ENCODE assay signal across 8 mouse cellular contexts in genomic region chr7:49778114-49778901, GRCm38 (mm10). TPM values are rescaled to one million over a fixed set of nuclear protein-coding genes. Genes with fewer than 3 reads are reported as not detected.
DNase-seq lines count a peak whose midpoint lies in the region; ATAC-seq and TF ChIP-seq lines count a peak whose summit lies in the region.

Gene Prmt3 (plus strand): TSS chr7:49778346.

- ATAC-seq in activated CD4-positive, CD25-positive, alpha-beta regulatory T cell, adult 4 months = peak; percentile 95
- ATAC-seq in inflammation-experienced regulatory T-cells, adult 6 months = peak; percentile 94
- peak; percentile 94 for ATAC-seq in megakaryocyte-erythroid progenitor cell, adult 5-6 weeks (replicated peaks; ENCODE audit: low FRiP score, low TSS enrichment, poor library complexity, severe bottlenecking)

- intact Hi-C loops in left cerebral cortex, postnatal 10 days (cut with DNase I) = loop anchor here (5.0 kb wide), 1 partner anchor 144 kb away; no protein-coding TSS in a partner anchor

- no peak within 1 kb of the TSS for H3K27ac ChIP-seq in cortical plate, adult 2 months (ENCODE audit: insufficient read depth, low read length)

- H3K4me3 ChIP-seq in cortical plate, adult 2 months (ENCODE audit: insufficient read depth, low read length) = peak within 1 kb of the TSS; percentile 49

- TF ChIP-seq POLR2A in cortical plate, adult 2 months (IDR thresholded peaks at IDR 0.05; ENCODE audit: extremely low read depth, insufficient read depth, low read length) = no peak

- DNase-seq in gastrocnemius, postnatal 10 days = peak; percentile 99
- peak; percentile 97 to 99 for DNase-seq in left cerebral cortex, postnatal 10 days (ENCODE audit: extremely low spot score in 1 of 2, low spot score in 2 of 2)
- DNase-seq in right cerebral cortex, postnatal 25 days = peak; percentile 98
- DNase-seq in urinary bladder, postnatal 4 days (ENCODE audit: low spot score in 2 of 2) = peak; percentile 96 to 99

- H3K4me1 ChIP-seq in cortical plate, adult 2 months (ENCODE audit: control insufficient read depth, insufficient read depth, low read length) = peaks cover 6% of the 10 kb centered on the region; the same call in 1 of the 2 replicates

- peak; percentile 81 for TF ChIP-seq CTCF in cortical plate, adult 2 months (IDR thresholded peaks at IDR 0.05; ENCODE audit: extremely low read depth, insufficient read depth, low read length)

RNA-seq across cellular contexts. Expression of gene Prmt3, which starts in this region (rescaled TPM):
- polyA plus RNA-seq in activated CD4-positive, CD25-positive, alpha-beta regulatory T cell, adult 4 months (2017; shearing (Covaris generic)) = 10 to 100 TPM in 1 of 2 experiments, 1 to 10 TPM in 1; 9.1 to 13.9 TPM
- 28.0 and 28.7 TPM in 2 replicates for polyA plus RNA-seq in cortical plate, adult 2 months (2012; rRNA removed)
- total RNA-seq in gastrocnemius, postnatal 10 days (2021) = 10 to 100 TPM; 11.1 to 15.4 TPM
- polyA plus RNA-seq in inflammation-experienced regulatory T-cells, adult 6 months (2017; shearing (Covaris generic)) = 10 to 100 TPM in 2 of 3 experiments, 1 to 10 TPM in 1; 7.8 to 13.2 (median 12.8) TPM
- 10 to 100 TPM; 33.4 to 38.5 TPM for total RNA-seq in left cerebral cortex, postnatal 10 days (2021)
- total RNA-seq in megakaryocyte-erythroid progenitor cell, adult 5-6 weeks (2014; fragmentation: Nextera tagmentation) = 72.9 and 103 TPM in 2 replicates
- total RNA-seq in megakaryocyte-erythroid progenitor cell, adult 5-6 weeks (2017) = 71.6 and 84.2 TPM in 2 replicates
